In genomic region chr2:32496190-32496589, GRCm38 (mm10) we compare ENCODE assay signal across 12 mouse cellular contexts. TPM values are rescaled to one million over a fixed set of nuclear protein-coding genes. Genes with fewer than 3 reads are reported as not detected.
DNase-seq lines count a peak whose midpoint lies in the region; ATAC-seq and TF ChIP-seq lines count a peak whose summit lies in the region.
"Had no signal": no experiment of that assay in that cellular context is flagged by ENCODE, and none has a peak within 500 bp of the region (broad histone marks: within the 10 kb centered on the region; RNA-seq: fewer than 3 reads in every experiment).

No protein-coding gene starts in this region.

- TF ChIP-seq POLR2A in MEL (IDR thresholded peaks at IDR 0.05; ENCODE audit: control insufficient read depth in 1 of 2, insufficient read depth in 1 of 2, low read depth in 1 of 2, low read length in 2 of 2, poor library complexity in 1 of 2), result no peak
- TF ChIP-seq POLR2A in thymus, adult 2 months (IDR thresholded peaks at IDR 0.05; ENCODE audit: control insufficient read depth, extremely low read depth, insufficient read depth, low read length, poor library complexity), result no peak

- H3K36me3 ChIP-seq in MEL (ENCODE audit: control insufficient read depth in 1 of 2, insufficient read depth in 2 of 2, low read length in 2 of 2), result peaks cover 0 to 19% of the 10 kb centered on the region in 2 experiments; a peak in 2 of 4 replicates
- H3K36me3 ChIP-seq in liver, embryonic 14.5 days (replicated peaks; ENCODE audit: control insufficient read depth, insufficient read depth, low read depth), result no peaks in the 10 kb centered on the region
- no peaks in the 10 kb centered on the region for H3K36me3 ChIP-seq in thymus, adult 2 months (ENCODE audit: control insufficient read depth, insufficient read depth, low read length)
- no peaks in the 10 kb centered on the region for H3K36me3 ChIP-seq in midbrain, postnatal 0 days (ENCODE audit: insufficient read depth, low read length)
- H3K36me3 ChIP-seq in kidney, embryonic 14.5 days (ENCODE audit: control insufficient read depth, insufficient read depth, low read length), result no peaks in the 10 kb centered on the region

- H3K4me2 ChIP-seq in liver, embryonic 14.5 days (ENCODE audit: low read depth), result peak overlapping the region; percentile 53; the same call in 1 of the 2 replicates
- H3K4me2 ChIP-seq in midbrain, postnatal 0 days (ENCODE audit: low read depth, low read length, poor library complexity, severe bottlenecking), result no peak overlapping the region
- H3K4me2 ChIP-seq in kidney, embryonic 14.5 days (replicated peaks; ENCODE audit: low read depth, low read length), result no peak overlapping the region

- H3K79me2 ChIP-seq in MEL (ENCODE audit: control insufficient read depth, insufficient read depth, low read length, poor library complexity), result no peaks in the 10 kb centered on the region; the same call in 1 of the 2 replicates

- H3K4me3 ChIP-seq in MEL (ENCODE audit: control insufficient read depth in 1 of 2, insufficient read depth in 1 of 2, low read depth in 2 of 2, low read length in 2 of 2), result peak overlapping the region; percentile 49 to 61
- H3K4me3 ChIP-seq in liver, embryonic 14.5 days (ENCODE audit: insufficient read depth in 1 of 2, low read depth in 2 of 2, low read length in 2 of 2), result no peak overlapping the region
- peak overlapping the region; percentile 25 for H3K4me3 ChIP-seq in thymus, adult 2 months (ENCODE audit: control insufficient read depth, insufficient read depth, low read length)
- H3K4me3 ChIP-seq in midbrain, postnatal 0 days (ENCODE audit: low read depth, low read length), result no peak overlapping the region
- no peak overlapping the region for H3K4me3 ChIP-seq in kidney, embryonic 14.5 days (ENCODE audit: low read length)

- ATAC-seq in liver, embryonic 14.5 days (ENCODE audit: insufficient read depth), result no peak
- ATAC-seq in midbrain, postnatal 0 days (ENCODE audit: low FRiP score), result no peak
- ATAC-seq in kidney, embryonic 14.5 days (ENCODE audit: low FRiP score, low TSS enrichment), result no peak

- no peak for TF ChIP-seq EP300 in MEL (IDR thresholded peaks at IDR 0.05; ENCODE audit: low read depth in 1 of 2, low read length in 2 of 2)
- no peak for TF ChIP-seq EP300 in liver, embryonic 14.5 days (IDR thresholded peaks at IDR 0.05; ENCODE audit: low read depth)

- no peak for TF ChIP-seq RAD21 in MEL (IDR thresholded peaks at IDR 0.05; ENCODE audit: low read depth, low read length)

- no peaks in the 10 kb centered on the region for H3K27me3 ChIP-seq in MEL (ENCODE audit: control insufficient read depth in 1 of 2, insufficient read depth in 2 of 2, low read length in 2 of 2)
- H3K27me3 ChIP-seq in liver, embryonic 14.5 days (ENCODE audit: control insufficient read depth, insufficient read depth, low read length), result no peaks in the 10 kb centered on the region
- no peaks in the 10 kb centered on the region for H3K27me3 ChIP-seq in thymus, adult 2 months (ENCODE audit: control insufficient read depth, insufficient read depth, low read length)
- no peaks in the 10 kb centered on the region for H3K27me3 ChIP-seq in midbrain, postnatal 0 days (ENCODE audit: insufficient read depth, low read length)
- no peaks in the 10 kb centered on the region for H3K27me3 ChIP-seq in kidney, embryonic 14.5 days (ENCODE audit: control insufficient read depth, insufficient read depth, low read length)

- peaks cover 17 to 33% of the 10 kb centered on the region in 2 experiments for H3K4me1 ChIP-seq in MEL (ENCODE audit: control insufficient read depth in 1 of 2, insufficient read depth in 2 of 2, low read length in 2 of 2)
- H3K4me1 ChIP-seq in liver, embryonic 14.5 days (replicated peaks; ENCODE audit: control insufficient read depth in 2 of 2, insufficient read depth in 2 of 2, low read length in 1 of 2), result peaks cover 0 to 13% of the 10 kb centered on the region in 2 experiments; a peak in 3 of 4 replicates
- H3K4me1 ChIP-seq in thymus, adult 2 months (replicated peaks; ENCODE audit: control insufficient read depth, insufficient read depth, low read length), result peaks cover 63% of the 10 kb centered on the region
- no peaks in the 10 kb centered on the region for H3K4me1 ChIP-seq in midbrain, postnatal 0 days (ENCODE audit: insufficient read depth, low read length)
- H3K4me1 ChIP-seq in kidney, embryonic 14.5 days (ENCODE audit: control insufficient read depth, insufficient read depth, low read length), result no peaks in the 10 kb centered on the region

- TF ChIP-seq CTCF in MEL (IDR thresholded peaks at IDR 0.05 in 2 of 3, conservative IDR thresholded peaks at IDR 0.05 in 1 of 3; ENCODE audit: control insufficient read depth in 1 of 3, insufficient read depth in 1 of 3, low read depth in 2 of 3, low read length in 3 of 3, poor library complexity in 1 of 3, severe bottlenecking in 1 of 3), result no peak
- no peak for TF ChIP-seq CTCF in liver, embryonic 14.5 days (IDR thresholded peaks at IDR 0.05; ENCODE audit: low read depth)
- no peak for TF ChIP-seq CTCF in thymus, adult 2 months (IDR thresholded peaks at IDR 0.05; ENCODE audit: borderline replicate concordance, control insufficient read depth, extremely low read depth, insufficient read depth, low read length, poor library complexity)
- TF ChIP-seq CTCF in midbrain, postnatal 0 days (IDR thresholded peaks at IDR 0.05), result no peak

- WGBS in liver, embryonic 14.5 days (ENCODE audit: insufficient replicate concordance), result 9% methylated on average over 5 of the region's 5 CpGs
- WGBS in thymus, adult 2 months, result 8% methylated on average over 5 of the region's 5 CpGs
- WGBS in midbrain, postnatal 0 days, result 72% methylated on average over 5 of the region's 5 CpGs
- WGBS in kidney, embryonic 14.5 days, result 66% methylated on average over 5 of the region's 5 CpGs

- DNase-seq in CD4-positive helper T cell, adult 2 months (ENCODE audit: low read depth, low spot score), result peak; percentile 85
- DNase-seq in MEL (ENCODE audit: low read depth, low spot score), result peak; percentile 49
- no peak for DNase-seq in liver, embryonic 14.5 days (ENCODE audit: low read depth in 3 of 3, low spot score in 3 of 3)
- peak; percentile 47 for DNase-seq in thymus, adult 2 months
- no peak for DNase-seq in midbrain, postnatal 0 days (ENCODE audit: low spot score)
- no peak for DNase-seq in adrenal gland, postnatal 4 days (ENCODE audit: low spot score in 2 of 2)
- DNase-seq: adrenal gland, adult 8-10 months; cerebellum, postnatal 10 days; heart, adult 18-20 months; kidney, postnatal 10 days; lung, adult 18-20 months had no signal

- H3K9me3 ChIP-seq in MEL (replicated peaks; ENCODE audit: insufficient read depth, low read length), result no peaks in the 10 kb centered on the region
- no peaks in the 10 kb centered on the region for H3K9me3 ChIP-seq in liver, embryonic 14.5 days (ENCODE audit: control insufficient read depth, low read length)
- no peaks in the 10 kb centered on the region for H3K9me3 ChIP-seq in midbrain, postnatal 0 days (ENCODE audit: low read length)
- H3K9me3 ChIP-seq in kidney, embryonic 14.5 days (ENCODE audit: control insufficient read depth, low read length), result peaks cover 5% of the 10 kb centered on the region; the same call in 1 of the 2 replicates

- peak overlapping the region; percentile 70 for H3K9ac ChIP-seq in MEL (ENCODE audit: control insufficient read depth, low read depth, low read length, poor library complexity, severe bottlenecking)
- H3K9ac ChIP-seq in liver, embryonic 14.5 days (replicated peaks), result no peak overlapping the region
- no peak overlapping the region for H3K9ac ChIP-seq in midbrain, postnatal 0 days (replicated peaks; ENCODE audit: low read length, poor library complexity, severe bottlenecking)
- no peak overlapping the region for H3K9ac ChIP-seq in kidney, embryonic 14.5 days (ENCODE audit: low read depth, low read length)

- H3K27ac ChIP-seq in MEL (ENCODE audit: control insufficient read depth, low read depth, low read length), result peak overlapping the region; percentile 97
- no peak overlapping the region for H3K27ac ChIP-seq in liver, embryonic 14.5 days
- H3K27ac ChIP-seq in thymus, adult 2 months (ENCODE audit: control insufficient read depth, insufficient read depth, low read length), result peak overlapping the region; percentile 97
- no peak overlapping the region for H3K27ac ChIP-seq in midbrain, postnatal 0 days (ENCODE audit: low read depth, low read length)
- no peak overlapping the region for H3K27ac ChIP-seq in kidney, embryonic 14.5 days (ENCODE audit: low read depth, low read length)

RNA-seq across cellular contexts. Expression of gene Fam102a, which starts 38.9 kb away (rescaled TPM):
- 1.5 and 2.4 TPM in 2 replicates for total RNA-seq in MEL (2012; rRNA removed)
- polyA plus RNA-seq in MEL (2012; ENCODE audit: insufficient read depth in 1 of 2, insufficient read length in 2 of 2, low read depth in 1 of 2, low replicate concordance in 2 of 2, missing spikeins in 1 of 2), result 1 to 10 TPM in 1 of 2 experiments, not detected in 1; 1.8 TPM
- polyA plus RNA-seq in liver, embryonic 14.5 days (2012; rRNA removed), result 0.88 and 1.0 TPM in 2 replicates
- polyA plus RNA-seq in liver, embryonic 14.5 days (2014; fragmentation: Nextera tagmentation; extraction: Ambion mirVana), result 0.91 and 1.1 TPM in 2 replicates
- 57.4 and 66.7 TPM in 2 replicates for polyA plus RNA-seq in thymus, adult 2 months (2012; rRNA removed)
- 21.5 and 24.4 TPM in 2 replicates for total RNA-seq in midbrain, postnatal 0 days (2014; rRNA removed)
- polyA plus RNA-seq in midbrain, postnatal 0 days (2015; fragmentation: Nextera tagmentation; extraction: Ambion mirVana), result 6.8 and 7.2 TPM in 2 replicates
- 12.2 and 16.9 TPM in 2 replicates for polyA plus RNA-seq in kidney, embryonic 14.5 days (2014; fragmentation: Nextera tagmentation; extraction: Ambion mirVana)
- total RNA-seq in adrenal gland, postnatal 4 days (2021), result 10 to 100 TPM; 36.6 to 38.0 TPM

RNA-seq across cellular contexts. Expression of gene Slc25a25, which starts 44.9 kb away (rescaled TPM):
- total RNA-seq in MEL (2012; rRNA removed), result 28.1 and 32.5 TPM in 2 replicates
- polyA plus RNA-seq in MEL (2012; ENCODE audit: insufficient read depth in 1 of 2, insufficient read length in 2 of 2, low read depth in 1 of 2, low replicate concordance in 2 of 2, missing spikeins in 1 of 2), result 10 to 100 TPM in 1 of 2 experiments, not detected in 1; 22.3 TPM
- polyA plus RNA-seq in liver, embryonic 14.5 days (2012; rRNA removed), result 5.4 and 6.0 TPM in 2 replicates
- 5.5 and 7.0 TPM in 2 replicates for polyA plus RNA-seq in liver, embryonic 14.5 days (2014; fragmentation: Nextera tagmentation; extraction: Ambion mirVana)
- 25.3 and 29.3 TPM in 2 replicates for polyA plus RNA-seq in thymus, adult 2 months (2012; rRNA removed)
- total RNA-seq in midbrain, postnatal 0 days (2014; rRNA removed), result 60.6 and 69.2 TPM in 2 replicates
- 52.0 and 53.4 TPM in 2 replicates for polyA plus RNA-seq in midbrain, postnatal 0 days (2015; fragmentation: Nextera tagmentation; extraction: Ambion mirVana)
- polyA plus RNA-seq in kidney, embryonic 14.5 days (2014; fragmentation: Nextera tagmentation; extraction: Ambion mirVana), result 10.7 and 14.8 TPM in 2 replicates
- total RNA-seq in adrenal gland, postnatal 4 days (2021), result 10 to 100 TPM; 28.0 to 33.7 TPM

RNA-seq across cellular contexts. Expression of gene Naif1, which starts 45.9 kb away (rescaled TPM):
- total RNA-seq in MEL (2012; rRNA removed), result 4.4 and 4.9 TPM in 2 replicates
- polyA plus RNA-seq in MEL (2012; ENCODE audit: insufficient read depth in 1 of 2, insufficient read length in 2 of 2, low read depth in 1 of 2, low replicate concordance in 2 of 2, missing spikeins in 1 of 2), result 1 to 10 TPM in 1 of 2 experiments, not detected in 1; 8.5 TPM
- polyA plus RNA-seq in liver, embryonic 14.5 days (2012; rRNA removed), result 1.3 and 1.4 TPM in 2 replicates
- polyA plus RNA-seq in liver, embryonic 14.5 days (2014; fragmentation: Nextera tagmentation; extraction: Ambion mirVana), result 1.6 and 2.0 TPM in 2 replicates
- polyA plus RNA-seq in thymus, adult 2 months (2012; rRNA removed), result 8.8 and 9.2 TPM in 2 replicates
- 2.4 and 3.2 TPM in 2 replicates for total RNA-seq in midbrain, postnatal 0 days (2014; rRNA removed)
- polyA plus RNA-seq in midbrain, postnatal 0 days (2015; fragmentation: Nextera tagmentation; extraction: Ambion mirVana), result 3.0 and 3.2 TPM in 2 replicates
- polyA plus RNA-seq in kidney, embryonic 14.5 days (2014; fragmentation: Nextera tagmentation; extraction: Ambion mirVana), result 6.4 and 6.8 TPM in 2 replicates
- 1 to 10 TPM; 4.1 to 4.2 TPM for total RNA-seq in adrenal gland, postnatal 4 days (2021)

Comparison
In these comparisons a context has a peak if more than half of its experiments do, and no peak if none do; other contexts are left out.
1. DNase-seq: peak in CD4-positive helper T cell, adult 2 months (single experiment), MEL (single experiment) and thymus, adult 2 months (single experiment); none in liver, embryonic 14.5 days (0 of 3), midbrain, postnatal 0 days (single experiment) and adrenal gland, postnatal 4 days (0 of 2).
2. H3K27ac ChIP-seq: peak in MEL (single experiment) and thymus, adult 2 months (single experiment); none in liver, embryonic 14.5 days (single experiment), midbrain, postnatal 0 days (single experiment) and kidney, embryonic 14.5 days (single experiment).
3. H3K4me3 ChIP-seq: peak in MEL (2 of 2) and thymus, adult 2 months (single experiment); none in liver, embryonic 14.5 days (0 of 2), midbrain, postnatal 0 days (single experiment) and kidney, embryonic 14.5 days (single experiment).